Mouse (Mus musculus) gastrocnemius, adult 2 months (tissue): ENCODE results near the gene Bnc1. TPM values are rescaled to one million over a fixed set of nuclear protein-coding genes. Genes with fewer than 3 reads are reported as not detected.

Experiments used
- DNase-seq: peaks from one replicate; pipeline ENCODE4 v3.0.0; 2022
- H3K27ac ChIP-seq: fragments of 200-600 bp; 2 replicates; pipeline ENCODE4 v1.8.1; 2022; ENCODE audit warnings: mild to moderate bottlenecking
- H3K4me3 ChIP-seq: fragments of 200-600 bp; 2 replicates; pipeline ENCODE4 v1.8.1; 2022; ENCODE audit warnings: mild to moderate bottlenecking, moderate library complexity
- CTCF ChIP-seq: fragments of 200-600 bp; IDR thresholded peaks from 2 replicates; pipeline ENCODE4 v1.8.1; 2022; ENCODE audit warnings: antibody characterized with exemption, mild to moderate bottlenecking, moderate library complexity
- intact Hi-C: fragments of 180-260 bp; cut with DNase I; formaldehyde crosslinking; loops from one replicate; pipeline ENCODE4 v1.15.1; 2025
- total RNA-seq, 2 experiments: library from RNA; stranded (reverse); gene quantifications; 2 replicates each; pipeline ENCODE4 v1.2.3; 2021

The Bnc1 gene
- total RNA-seq, 2 experiments from 2014 or later, result not detected

GRCm38 (mm10) chr7:81918316-81918715, 73.8 kb downstream of the Bnc1 start:
- Histone ChIP-seq H3K27ac (no peak overlapping the region), H3K4me3 (no peak overlapping the region)
- no peak for TF ChIP-seq CTCF
- no peak for DNase-seq
- intact Hi-C loops, result no loop called here

Other genes with a start within 250 kb of the Bnc1 start
- 10 to 100 TPM; 23.8 to 24.8 TPM for gene Ramac, start 229.4 kb downstream of the Bnc1 start, total RNA-seq
- gene 3110040N11Rik, start 202.8 kb downstream of the Bnc1 start, total RNA-seq, result 10 to 100 TPM; 17.3 to 23.7 TPM
- gene Btbd1, start 162.9 kb downstream of the Bnc1 start, total RNA-seq, result 100 to 1,000 TPM; 145 to 194 TPM
- gene Gm10160, start 136.5 kb downstream of the Bnc1 start, total RNA-seq, result not detected
- gene Tm6sf1, start 133.3 kb downstream of the Bnc1 start, total RNA-seq, result 10 to 100 TPM in 1 of 2 experiments, 1 to 10 TPM in 1; 5.8 to 13.1 TPM
- 1 to 10 TPM; 1.3 to 2.6 TPM for gene Hdgfl3, start 57.8 kb downstream of the Bnc1 start, total RNA-seq
- gene Sh3gl3, start 181.5 kb upstream of the Bnc1 start, total RNA-seq, result under 1 TPM; 0.41 to 0.47 TPM